Mouse (Mus musculus) embryonic facial prominence, embryonic 13.5 days (tissue): ENCODE results near the gene Limd2. TPM values are rescaled to one million over a fixed set of nuclear protein-coding genes. Genes with fewer than 3 reads are reported as not detected.

ENCODE experiments used
- ATAC-seq: fragments of 200-750 bp; cut with Nextera tagmentation; 2 replicates; pipeline ENCODE4 v1.8.0; 2017; ENCODE audit warnings: low read depth; ENCODE audit not compliant: insufficient number of reproducible peaks, insufficient read depth, low FRiP score, low TSS enrichment
- H3K27ac ChIP-seq: fragments of 300-500 bp; sonication (generic); 2 replicates; pipeline ENCODE4 v1.5.1; 2015; ENCODE audit warnings: moderate library complexity, mild to moderate bottlenecking, inconsistent platforms
- H3K27me3 ChIP-seq: fragments of 300-500 bp; sonication (generic); 2 replicates; pipeline ENCODE4 v1.6.1; 2015; ENCODE audit warnings: mild to moderate bottlenecking, inconsistent platforms
- H3K36me3 ChIP-seq: fragments of 300-500 bp; sonication (generic); 2 replicates; pipeline ENCODE4 v1.6.1; 2015; ENCODE audit warnings: mild to moderate bottlenecking, inconsistent platforms
- H3K4me1 ChIP-seq: fragments of 300-500 bp; sonication (generic); 2 replicates; pipeline ENCODE4 v1.6.1; 2015; ENCODE audit warnings: inconsistent platforms
- H3K4me2 ChIP-seq: fragments of 300-500 bp; sonication (generic); 2 replicates; pipeline ENCODE4 v1.6.1; 2015; ENCODE audit warnings: moderate library complexity, mild to moderate bottlenecking, inconsistent platforms
- H3K4me3 ChIP-seq: fragments of 300-500 bp; sonication (generic); 2 replicates; pipeline ENCODE4 v1.5.1; 2015; ENCODE audit warnings: mild to moderate bottlenecking, inconsistent platforms
- H3K9ac ChIP-seq: fragments of 300-500 bp; sonication (generic); 2 replicates; pipeline ENCODE4 v1.6.1; 2015; ENCODE audit warnings: mild to moderate bottlenecking, inconsistent platforms
- H3K9me3 ChIP-seq: fragments of 300-500 bp; sonication (generic); 2 replicates; pipeline ENCODE4 v1.6.1; 2016; ENCODE audit warnings: inconsistent platforms
- WGBS: fragments of 180-500 bp; shearing (Covaris S2); methylation state at CpG from one replicate; pipeline ENCODE4 v1.1.7; 2015; ENCODE audit warnings: mixed read lengths; 5-methylcytosine and 5-hydroxymethylcytosine counted together
- polyA plus RNA-seq: library from polyadenylated mRNA; unstranded; fragments of >200 nt; fragmentation: Nextera tagmentation; extraction: Ambion mirVana; gene quantifications from 2 replicates; pipeline ENCODE4 v1.2.1, GENCODE M21; 2015

The Limd2 gene
- polyA plus RNA-seq, 1 experiment from 2014 or later: 452 TPM

DNA sequence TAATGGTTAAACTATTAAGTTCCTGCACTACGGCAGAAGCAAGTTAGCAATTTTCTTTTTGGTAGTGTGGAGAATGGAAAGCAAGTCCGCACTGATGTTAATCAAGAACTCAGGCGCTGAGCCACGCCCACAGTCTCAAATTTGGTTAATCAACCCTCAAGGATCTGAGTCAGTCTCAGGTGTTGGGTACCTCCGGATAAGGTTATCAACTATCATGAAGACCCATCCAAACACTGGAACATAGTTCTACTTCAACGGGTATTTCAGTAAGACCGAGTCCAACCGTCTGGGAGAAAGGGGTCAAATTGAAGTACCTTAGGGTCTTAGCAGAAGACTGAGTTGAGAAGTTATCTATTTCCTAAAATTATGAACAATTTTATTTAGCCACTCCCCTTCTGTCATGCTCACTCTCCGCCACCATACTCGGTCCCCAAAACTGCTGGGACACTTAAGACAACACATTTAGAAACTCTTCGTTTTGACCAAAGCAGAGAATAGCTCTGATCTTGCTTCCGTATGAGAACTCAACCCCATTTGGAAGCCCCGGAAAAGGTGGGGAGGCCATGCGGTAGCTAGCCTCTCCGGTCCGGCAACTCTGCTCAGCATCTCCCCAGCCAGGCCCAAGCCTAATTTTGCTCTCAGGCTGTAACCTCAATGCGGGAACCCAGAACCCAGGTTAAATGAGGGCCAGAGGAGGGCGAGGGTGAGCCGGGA, 32.2 kb upstream of the Limd2 start:
- peak; percentile 0; the same call in 1 of the 2 replicates for ATAC-seq
- Histone ChIP-seq H3K27me3 (no peaks in the 10 kb centered on the region), H3K9me3 (no peaks in the 10 kb centered on the region), H3K4me2 (peak overlapping the region; percentile 63), H3K27ac (peak overlapping the region; percentile 89), H3K4me3 (peak overlapping the region; percentile 67), H3K4me1 (peaks cover 14% of the 10 kb centered on the region), H3K9ac (peak overlapping the region; percentile 80), H3K36me3 (peaks cover 16% of the 10 kb centered on the region)
- WGBS: 7% methylated on average over 19 of the region's 19 CpGs

DNA sequence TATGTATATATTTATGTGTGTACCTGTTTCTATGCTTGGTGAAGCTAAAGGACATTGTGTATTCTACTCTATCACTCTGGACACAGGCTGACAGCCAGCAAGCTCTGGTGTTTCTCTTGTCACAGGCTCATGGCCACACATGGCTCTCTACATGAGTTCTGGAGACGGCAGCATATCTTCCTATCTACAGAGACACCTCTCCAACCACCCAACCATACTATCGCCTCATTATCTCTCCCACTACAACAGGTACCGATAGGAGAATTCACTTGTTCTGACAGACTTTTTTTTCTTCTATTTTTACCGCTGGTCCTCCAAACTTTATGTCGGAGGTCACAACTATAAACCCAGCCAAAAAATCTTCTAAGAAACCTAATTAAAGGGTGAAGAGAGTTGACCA, 31.6 kb upstream of the Limd2 start:
- peak overlapping the region; percentile 80; the same call in 1 of the 2 replicates for H3K9ac ChIP-seq
- 90% methylated on average over 5 of the region's 5 CpGs for WGBS
- H3K4me3 ChIP-seq: peak overlapping the region; percentile 67

DNA sequence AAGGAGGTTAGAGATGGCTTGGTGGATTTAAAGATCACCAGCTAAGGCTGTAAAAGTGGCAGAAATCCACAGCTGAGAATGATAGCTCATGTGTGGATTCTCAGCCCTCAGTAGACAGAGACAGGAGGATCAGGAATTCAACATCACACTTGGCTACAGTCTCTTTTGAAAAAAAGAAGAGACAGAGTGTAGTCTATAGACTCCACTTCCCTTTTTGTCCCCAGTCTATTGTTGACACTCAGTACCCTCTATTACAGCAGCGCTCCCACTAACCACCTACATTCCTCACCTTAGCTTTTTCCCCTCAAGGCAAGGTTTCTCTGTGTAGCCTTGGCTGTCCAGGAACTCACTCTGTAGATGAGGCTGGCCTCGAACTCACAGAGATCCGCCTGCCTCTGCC, 31.1 kb upstream of the Limd2 start:
- Histone ChIP-seq H3K4me3 (no peak overlapping the region; the same call in 1 of the 2 replicates), H3K27ac (no peak overlapping the region), H3K9ac (no peak overlapping the region), H3K9me3 (no peaks in the 10 kb centered on the region), H3K4me1 (peaks cover 14% of the 10 kb centered on the region), H3K36me3 (peaks cover 5% of the 10 kb centered on the region; the same call in 1 of the 2 replicates), H3K27me3 (no peaks in the 10 kb centered on the region), H3K4me2 (no peak overlapping the region)
- 94% methylated on average over 3 of the region's 3 CpGs for WGBS
- no peak for ATAC-seq

More for the DNA sequence above, 31.6 kb upstream of the Limd2 start:
- Histone ChIP-seq H3K27ac (no peak overlapping the region), H3K27me3 (no peaks in the 10 kb centered on the region), H3K36me3 (peaks cover 11% of the 10 kb centered on the region), H3K4me1 (peaks cover 14% of the 10 kb centered on the region), H3K9me3 (no peaks in the 10 kb centered on the region), H3K4me2 (peak overlapping the region; percentile 63)
- no peak for ATAC-seq

DNA sequence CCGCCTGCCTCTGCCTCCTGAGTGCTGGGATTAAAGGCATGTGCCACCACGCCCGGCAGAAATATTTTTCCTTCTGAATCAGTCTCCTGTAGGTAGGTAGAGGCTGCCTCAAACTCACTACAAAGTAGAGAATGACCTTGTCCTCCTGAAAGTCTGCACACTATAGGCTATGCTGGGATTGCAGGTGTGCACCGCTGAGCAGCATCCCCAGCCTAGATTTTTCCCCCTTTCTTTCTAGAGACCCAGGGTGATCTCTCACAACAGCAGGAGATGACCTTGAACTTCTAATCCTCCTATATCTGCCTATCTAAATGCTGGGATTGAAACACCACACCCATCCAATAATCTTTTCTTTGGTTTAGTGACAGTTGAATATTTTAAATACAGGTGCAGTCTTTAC, 26.7 kb upstream of the Limd2 start:
- no peak overlapping the region for H3K27ac ChIP-seq
- H3K4me3 ChIP-seq: no peak overlapping the region
- H3K27me3 ChIP-seq: no peaks in the 10 kb centered on the region
- no peaks in the 10 kb centered on the region for H3K9me3 ChIP-seq
- no peak for ATAC-seq
- no peak overlapping the region for H3K4me2 ChIP-seq
- no peak overlapping the region for H3K9ac ChIP-seq
- peaks cover 12% of the 10 kb centered on the region for H3K36me3 ChIP-seq
- 92% methylated on average over 4 of the region's 4 CpGs for WGBS
- H3K4me1 ChIP-seq: peaks cover 5% of the 10 kb centered on the region

DNA sequence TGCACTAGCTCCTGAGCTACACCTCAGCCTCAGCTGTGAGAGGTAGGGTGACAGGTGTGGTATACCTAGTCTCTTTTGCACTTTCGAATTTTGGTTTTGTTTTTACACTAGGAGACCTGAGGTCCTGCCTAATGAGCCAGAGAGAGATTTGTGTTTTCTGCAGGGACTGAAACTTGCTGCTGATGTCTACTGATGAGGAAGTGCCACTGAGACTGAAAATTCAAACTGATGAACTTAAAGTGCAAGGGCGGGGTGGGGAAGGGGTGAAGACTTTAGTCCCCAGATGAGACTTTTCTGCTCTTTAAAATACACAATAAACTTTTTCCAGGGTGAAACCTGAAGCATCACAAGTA, 19.8 kb upstream of the Limd2 start:
- H3K9ac ChIP-seq: peak overlapping the region; percentile 61
- no peaks in the 10 kb centered on the region for H3K9me3 ChIP-seq
- ATAC-seq: no peak
- H3K4me1 ChIP-seq: peaks cover 20% of the 10 kb centered on the region
- WGBS: 86% methylated on average over 2 of the region's 2 CpGs
- peaks cover 24% of the 10 kb centered on the region for H3K36me3 ChIP-seq
- H3K4me3 ChIP-seq: no peak overlapping the region
- peak overlapping the region; percentile 83 for H3K27ac ChIP-seq
- no peak overlapping the region for H3K4me2 ChIP-seq
- no peaks in the 10 kb centered on the region for H3K27me3 ChIP-seq

DNA sequence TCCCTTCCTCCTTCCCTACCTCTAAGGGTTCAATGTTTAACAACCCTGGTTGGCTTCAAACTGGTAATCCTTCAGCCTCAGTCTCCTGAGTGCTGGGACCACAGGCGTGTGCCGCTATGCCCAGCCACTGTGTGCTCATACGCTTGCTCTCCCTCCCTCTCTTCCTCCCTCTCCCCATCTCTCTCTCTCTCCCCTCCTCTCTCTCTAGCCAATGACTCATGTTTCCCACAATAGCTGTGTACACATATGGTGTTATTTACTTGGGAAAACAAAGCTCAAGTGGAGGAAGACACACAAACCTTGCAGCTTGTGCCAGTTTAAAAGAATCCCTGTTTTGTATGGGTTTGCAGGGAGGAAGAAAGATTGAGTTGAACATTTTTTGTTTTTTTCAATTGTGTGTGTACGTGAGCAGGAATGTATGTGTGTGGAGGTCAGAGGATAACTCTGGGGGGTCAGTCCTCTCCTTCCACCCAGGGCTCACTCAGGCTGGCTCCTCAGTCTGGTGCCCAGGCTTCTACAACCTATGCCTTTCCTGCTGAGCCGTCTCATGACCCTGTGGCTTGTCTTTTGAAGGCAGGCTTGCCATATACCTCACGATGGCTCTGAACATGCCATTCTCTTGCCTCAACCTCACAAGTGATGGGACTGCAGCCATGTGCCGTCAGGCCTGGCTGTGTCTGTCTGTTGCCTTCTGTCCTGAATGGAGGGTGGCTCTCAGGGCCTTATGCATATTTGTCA, 19.2 kb upstream of the Limd2 start:
- Histone ChIP-seq H3K27me3 (no peaks in the 10 kb centered on the region), H3K36me3 (peaks cover 25% of the 10 kb centered on the region), H3K4me3 (no peak overlapping the region), H3K9ac (peak overlapping the region; percentile 61), H3K4me1 (peaks cover 22% of the 10 kb centered on the region), H3K27ac (peak overlapping the region; percentile 83), H3K9me3 (no peaks in the 10 kb centered on the region), H3K4me2 (peak overlapping the region; percentile 16; the same call in 1 of the 2 replicates)
- 29% methylated on average over 7 of the region's 7 CpGs for WGBS
- ATAC-seq: no peak

DNA sequence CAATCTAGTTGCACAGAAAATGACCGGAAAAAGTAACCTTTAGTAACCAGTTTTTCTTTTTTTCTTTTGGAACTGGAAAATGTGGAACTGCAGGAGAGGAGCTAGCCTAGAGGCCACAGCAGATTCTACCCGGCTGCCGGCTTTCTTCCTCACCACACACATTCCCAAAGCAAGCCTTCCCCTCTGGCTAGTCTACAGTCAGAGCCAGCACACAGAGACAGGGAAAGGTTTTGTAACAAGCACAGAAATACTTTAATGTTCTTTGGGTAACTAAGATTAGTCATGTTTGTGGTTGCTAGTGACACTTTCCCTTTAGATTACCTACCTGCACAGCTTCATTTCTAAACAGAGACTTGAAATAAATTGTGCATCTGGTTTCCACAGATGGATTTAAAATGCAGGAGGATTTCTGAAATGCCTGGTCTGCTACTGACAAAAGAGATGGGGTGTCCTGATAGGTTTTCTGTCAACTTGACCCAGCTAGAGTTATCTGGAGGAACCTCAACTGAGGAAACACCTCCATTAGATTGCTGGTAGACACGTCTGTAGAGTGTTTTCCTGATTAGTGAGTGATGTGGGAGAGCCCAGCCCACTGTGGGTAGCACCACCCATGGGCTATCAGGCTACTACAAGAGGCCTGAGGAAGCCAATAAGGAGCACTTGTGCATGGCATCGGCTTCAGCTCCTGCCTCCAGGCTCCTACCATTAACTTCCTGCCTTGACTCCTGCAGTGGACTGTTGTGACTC, 17.5 kb upstream of the Limd2 start:
- Histone ChIP-seq H3K4me1 (peaks cover 25% of the 10 kb centered on the region), H3K36me3 (peaks cover 21% of the 10 kb centered on the region), H3K4me3 (no peak overlapping the region), H3K9me3 (no peaks in the 10 kb centered on the region), H3K27ac (no peak overlapping the region), H3K9ac (0 out of 2 replicates have a peak overlapping the region, but pooled peaks have one; percentile 6), H3K4me2 (no peak overlapping the region), H3K27me3 (no peaks in the 10 kb centered on the region)
- ATAC-seq: no peak
- 49% methylated on average over 5 of the region's 5 CpGs for WGBS

DNA sequence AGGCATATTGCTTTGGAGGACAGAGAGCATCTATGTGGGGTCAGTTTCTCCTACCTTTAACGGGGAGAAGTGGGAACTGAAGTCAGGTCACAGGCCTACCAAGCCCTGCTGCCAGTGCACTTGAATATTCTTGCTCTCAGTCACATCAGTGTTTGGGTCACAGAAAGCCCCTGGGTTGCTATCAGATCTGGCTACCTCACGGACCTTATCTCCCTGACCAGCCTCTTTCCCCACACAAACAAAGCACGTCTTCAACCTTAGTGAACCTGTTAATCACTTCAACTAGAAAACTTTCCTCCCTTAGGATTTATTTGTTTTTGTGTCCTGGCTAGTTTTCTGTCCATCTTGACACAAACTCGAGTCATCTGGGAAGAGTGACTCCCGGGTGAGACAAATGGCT, 15.7 kb upstream of the Limd2 start:
- 90% methylated on average over 5 of the region's 5 CpGs for WGBS
- Histone ChIP-seq H3K9ac (no peak overlapping the region), H3K4me3 (no peak overlapping the region), H3K9me3 (no peaks in the 10 kb centered on the region), H3K27me3 (no peaks in the 10 kb centered on the region), H3K4me1 (peaks cover 25% of the 10 kb centered on the region), H3K36me3 (peaks cover 20% of the 10 kb centered on the region), H3K27ac (no peak overlapping the region), H3K4me2 (no peak overlapping the region)
- ATAC-seq: no peak

DNA sequence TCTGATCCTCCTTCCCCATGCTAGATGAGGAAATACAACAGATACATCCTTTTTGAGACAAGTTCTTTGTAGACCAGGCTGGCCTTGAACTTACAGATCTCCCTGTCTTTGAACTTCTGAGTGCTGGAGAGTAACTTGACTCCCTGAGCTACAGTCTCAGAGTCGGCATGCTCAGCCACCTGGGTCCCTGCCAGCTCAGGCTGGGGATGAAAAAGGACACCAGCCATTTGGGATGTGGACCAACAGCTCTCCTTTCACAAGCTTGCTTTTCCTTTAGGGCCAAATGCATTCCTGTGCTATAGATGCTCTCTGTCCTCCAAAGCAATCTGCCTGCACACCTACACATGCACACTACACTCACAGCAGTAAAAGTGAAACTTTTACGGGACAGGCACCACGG, 14.4 kb upstream of the Limd2 start:
- Histone ChIP-seq H3K4me1 (peaks cover 21% of the 10 kb centered on the region), H3K27ac (peak overlapping the region; percentile 13; the same call in 1 of the 2 replicates), H3K4me2 (no peak overlapping the region), H3K9me3 (no peaks in the 10 kb centered on the region), H3K36me3 (peaks cover 29% of the 10 kb centered on the region), H3K4me3 (no peak overlapping the region), H3K27me3 (no peaks in the 10 kb centered on the region), H3K9ac (no peak overlapping the region)
- ATAC-seq: no peak
- 51% methylated on average over 3 of the region's 3 CpGs for WGBS

DNA sequence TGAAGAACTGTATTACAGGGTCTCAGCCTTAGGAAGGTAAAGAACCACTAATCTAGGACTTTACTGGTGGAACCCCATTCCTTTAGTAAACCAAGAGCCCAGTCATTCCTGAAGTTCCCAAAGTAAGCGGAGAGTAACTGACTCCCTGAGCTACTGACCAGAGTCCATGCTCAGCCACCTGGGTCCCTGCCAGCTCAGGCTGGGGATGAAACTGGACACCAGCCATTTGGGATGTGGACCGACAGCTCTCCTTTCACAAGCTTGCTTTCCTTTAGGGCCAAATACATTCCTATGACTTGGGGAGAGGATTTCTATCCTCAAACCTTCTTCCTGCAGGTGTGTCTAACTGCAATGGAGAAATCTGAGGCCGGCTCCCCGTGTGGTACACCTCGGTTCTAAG, 13.7 kb upstream of the Limd2 start:
- no peak for ATAC-seq
- H3K9me3 ChIP-seq: no peaks in the 10 kb centered on the region
- H3K4me3 ChIP-seq: no peak overlapping the region
- 0 out of 2 replicates have a peak overlapping the region, but pooled peaks have one; percentile 13 for H3K27ac ChIP-seq
- H3K27me3 ChIP-seq: no peaks in the 10 kb centered on the region
- H3K36me3 ChIP-seq: peaks cover 36% of the 10 kb centered on the region
- H3K4me2 ChIP-seq: no peak overlapping the region
- 70% methylated on average over 5 of the region's 5 CpGs for WGBS
- no peak overlapping the region for H3K9ac ChIP-seq
- peaks cover 14% of the 10 kb centered on the region; the same call in 1 of the 2 replicates for H3K4me1 ChIP-seq

DNA sequence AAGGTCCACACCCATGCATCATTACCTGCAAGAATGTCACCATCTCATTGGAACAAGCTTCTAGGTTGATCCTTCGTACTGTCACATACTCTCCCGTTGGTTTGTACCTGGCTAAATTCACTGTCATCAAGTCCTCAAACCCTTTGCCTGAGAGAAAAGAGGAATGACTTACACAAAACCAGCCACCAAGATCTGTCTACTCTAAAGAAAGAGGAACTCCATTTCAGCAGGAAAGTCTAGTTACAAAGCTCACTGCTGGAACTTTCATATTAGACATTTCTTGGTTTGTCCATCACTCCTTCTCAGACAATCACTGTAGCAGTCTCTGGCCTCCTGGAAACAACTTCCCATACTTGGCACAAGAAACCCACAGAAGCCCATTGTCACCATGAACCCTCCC, 12.6 kb upstream of the Limd2 start:
- no peaks in the 10 kb centered on the region for H3K27me3 ChIP-seq
- no peak overlapping the region for H3K27ac ChIP-seq
- H3K4me2 ChIP-seq: no peak overlapping the region
- 93% methylated on average over 2 of the region's 2 CpGs for WGBS
- no peak for ATAC-seq
- peaks cover 40% of the 10 kb centered on the region for H3K36me3 ChIP-seq
- H3K4me1 ChIP-seq: peaks cover 7% of the 10 kb centered on the region; the same call in 1 of the 2 replicates
- H3K9me3 ChIP-seq: no peaks in the 10 kb centered on the region
- no peak overlapping the region for H3K4me3 ChIP-seq
- no peak overlapping the region for H3K9ac ChIP-seq
